Mouse (Mus musculus) gastrocnemius, adult 8-10 months (tissue): ENCODE measurements around the gene Tprg. TPM values are rescaled to one million over a fixed set of nuclear protein-coding genes. Genes with fewer than 3 reads are reported as not detected.
A peak's percentile ranks its signal among the peaks of the same experiment; 100 is the strongest.

Experiments used
- DNase-seq, 2 experiments: peaks; one replicate each; pipeline ENCODE4 v3.0.0; 2022; ENCODE audit warnings: low spot score in 2 of 2
- total RNA-seq, 4 experiments: library from RNA; stranded (reverse); gene quantifications; 2 replicates each; pipeline ENCODE4 v1.2.4; 2022

The Tprg gene
- total RNA-seq, 4 experiments from 2014 or later: not detected

DNA sequence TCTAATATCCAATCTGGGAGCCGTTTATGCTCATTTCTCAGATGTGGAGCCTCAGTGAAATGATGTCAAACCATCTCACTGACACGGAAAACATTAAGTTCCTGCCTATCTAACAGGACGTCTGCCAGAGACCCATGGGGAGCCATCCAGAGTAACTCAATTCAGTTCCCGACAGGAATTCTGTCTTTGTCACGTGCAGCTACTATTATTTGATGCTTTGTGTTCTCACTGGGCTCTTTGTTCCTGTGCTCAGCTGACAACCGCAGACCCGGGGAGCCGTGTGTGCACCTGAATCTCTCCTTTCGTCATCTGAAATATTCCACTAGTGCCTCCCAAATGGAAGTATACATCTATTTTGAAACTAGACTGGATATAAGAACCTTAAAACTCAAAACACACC lies 138.3 kb downstream of the Tprg start:
- no peak for DNase-seq

- no peak for DNase-seq
Observed at GRCm38 (mm10) chr16:25425376-25425775, 138.8 kb downstream of the Tprg start.

- DNase-seq: no peak
Observed at GRCm38 (mm10) chr16:25426261-25426660, 139.6 kb downstream of the Tprg start.

GRCm38 (mm10) chr16:25440039-25440438 lies 153.4 kb downstream of the Tprg start:
- no peak for DNase-seq

GRCm38 (mm10) chr16:25445580-25445979 lies 159.0 kb downstream of the Tprg start:
- peak; percentile 60 to 73 for DNase-seq

- no peak for DNase-seq
Observed at GRCm38 (mm10) chr16:25451511-25451910, 164.9 kb downstream of the Tprg start.

DNA sequence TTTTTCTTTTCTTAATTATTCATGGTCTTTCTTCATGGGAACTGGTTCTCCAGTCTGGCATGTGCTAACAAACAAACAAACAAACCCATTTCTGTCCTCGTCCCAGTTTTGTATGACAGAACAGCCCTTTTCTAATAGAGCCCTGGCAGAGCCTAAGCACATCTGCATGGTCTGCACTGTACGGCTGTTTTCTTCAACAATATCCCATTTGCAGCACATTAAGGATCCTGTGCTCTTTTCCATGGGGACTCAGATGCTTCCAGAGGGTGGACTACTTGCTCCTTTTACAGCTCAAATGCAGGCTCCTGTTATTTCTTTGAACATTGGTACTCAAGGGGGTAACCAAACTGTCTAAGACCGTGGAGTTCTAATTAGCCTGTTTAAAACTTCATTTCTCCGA lies 178.1 kb downstream of the Tprg start:
- no peak for DNase-seq

GRCm38 (mm10) chr16:25465435-25466139 lies 179.0 kb downstream of the Tprg start:
- no peak for DNase-seq

GRCm38 (mm10) chr16:25468040-25468439 lies 181.4 kb downstream of the Tprg start:
- no peak for DNase-seq

- DNase-seq: no peak
Observed at GRCm38 (mm10) chr16:25468662-25469061, 182.0 kb downstream of the Tprg start.
